Mouse (Mus musculus) C2C12 (cell line): ENCODE measurements around the gene Hlcs.

Experiments
- CEBPB ChIP-seq: IDR thresholded peaks from one replicate; pipeline ENCODE4 v1.6.1; 2011; ENCODE audit warnings: low read depth, mild to moderate bottlenecking, control low read depth, moderate library complexity
- CTCF ChIP-seq: IDR thresholded peaks from one replicate; pipeline ENCODE4 v1.5.1; 2011; ENCODE audit not compliant: control insufficient read depth, insufficient read depth, insufficient read length
- FOSL1 ChIP-seq: IDR thresholded peaks from one replicate; pipeline ENCODE4 v1.8.0; 2011; ENCODE audit warnings: mild to moderate bottlenecking, low read length; ENCODE audit not compliant: poor library complexity, insufficient read depth, severe bottlenecking
- MAX ChIP-seq: IDR thresholded peaks from one replicate; pipeline ENCODE4 v1.6.1; 2011; ENCODE audit warnings: mild to moderate bottlenecking, control low read depth
- MYOD1 ChIP-seq: IDR thresholded peaks from one replicate; pipeline ENCODE4 v1.6.1; 2011; ENCODE audit warnings: low read depth; ENCODE audit not compliant: control insufficient read depth, insufficient read length
- MYOG ChIP-seq: IDR thresholded peaks from one replicate; pipeline ENCODE4 v1.6.1; 2011; ENCODE audit not compliant: control insufficient read depth, insufficient read length; ENCODE audit errors: extremely low read depth
- USF1 ChIP-seq: IDR thresholded peaks from one replicate; pipeline ENCODE4 v1.6.1; 2011; ENCODE audit warnings: low read depth, mild to moderate bottlenecking, control low read depth, moderate library complexity

- no peak for TF ChIP-seq USF1
- no peak for TF ChIP-seq CTCF
- no peak for TF ChIP-seq MAX
- no peak for TF ChIP-seq MYOG
- TF ChIP-seq MYOD1, result no peak
- TF ChIP-seq CEBPB, result no peak
- no peak for TF ChIP-seq FOSL1
These were observed 32.4 kb upstream of the Hlcs start for GRCm38 (mm10) chr16:94345733-94346132.
